ENCODE assay signal across 8 mouse cellular contexts in genomic region chr11:21992761-21993596, GRCm38 (mm10). TPM values are rescaled to one million over a fixed set of nuclear protein-coding genes. Genes with fewer than 3 reads are reported as not detected.
A peak's percentile ranks its signal among the peaks of the same experiment; 100 is the strongest.
DNase-seq lines count a peak whose midpoint lies in the region; ATAC-seq and TF ChIP-seq lines count a peak whose summit lies in the region.

No protein-coding gene starts in this region.

- H3K27me3 ChIP-seq in forebrain, embryonic 13.5 days: peaks cover 51% of the 10 kb centered on the region
- H3K27me3 ChIP-seq in intestine, embryonic 15.5 days (replicated peaks): peaks cover 67% of the 10 kb centered on the region
- H3K27me3 ChIP-seq in midbrain, embryonic 16.5 days (ENCODE audit: control insufficient read depth, insufficient read depth, low read depth, low read length): peaks cover 14% of the 10 kb centered on the region

- peak; percentile 6 for ATAC-seq in forebrain, embryonic 13.5 days
- peak; percentile 46 for ATAC-seq in intestine, embryonic 15.5 days
- 0 out of 2 replicates have a peak, but pooled peaks have one; percentile 23 for ATAC-seq in midbrain, embryonic 16.5 days

- H3K27ac ChIP-seq in ES-E14 (ENCODE audit: insufficient read depth, low read depth, low read length, poor library complexity, severe bottlenecking): no peak overlapping the region
- H3K27ac ChIP-seq in forebrain, embryonic 13.5 days: peak overlapping the region; percentile 70
- no peak overlapping the region for H3K27ac ChIP-seq in intestine, embryonic 15.5 days
- peak overlapping the region; percentile 72 for H3K27ac ChIP-seq in midbrain, embryonic 16.5 days (ENCODE audit: low read length)
- H3K27ac ChIP-seq in layer of hippocampus, adult 2 months: no peak overlapping the region

- peak overlapping the region; percentile 28 to 42; a peak in 3 of 4 replicates for H3K4me3 ChIP-seq in ES-E14 (ENCODE audit: insufficient read depth in 1 of 2, low read depth in 1 of 2, low read length in 2 of 2, poor library complexity in 1 of 2, severe bottlenecking in 1 of 2)
- H3K4me3 ChIP-seq in forebrain, embryonic 13.5 days: peak overlapping the region; percentile 75
- peak overlapping the region; percentile 6; the same call in 1 of the 2 replicates for H3K4me3 ChIP-seq in intestine, embryonic 15.5 days (replicated peaks)
- H3K4me3 ChIP-seq in midbrain, embryonic 16.5 days (ENCODE audit: low read depth, low read length): peak overlapping the region; percentile 18
- H3K4me3 ChIP-seq in layer of hippocampus, adult 2 months: no peak overlapping the region

- H3K4me2 ChIP-seq in forebrain, embryonic 13.5 days: peak overlapping the region; percentile 88
- H3K4me2 ChIP-seq in intestine, embryonic 15.5 days (replicated peaks): peak overlapping the region; percentile 31
- H3K4me2 ChIP-seq in midbrain, embryonic 16.5 days (ENCODE audit: low read length): peak overlapping the region; percentile 42

- no peak for TF ChIP-seq CTCF in layer of hippocampus, adult 2 months (conservative IDR thresholded peaks at IDR 0.05)

- peaks cover 2 to 4% of the 10 kb centered on the region in 2 experiments; a peak in 2 of 4 replicates for H3K4me1 ChIP-seq in ES-E14 (ENCODE audit: control insufficient read depth in 2 of 2, insufficient read depth in 2 of 2, low read length in 2 of 2, poor library complexity in 1 of 2)
- H3K4me1 ChIP-seq in forebrain, embryonic 13.5 days: peaks cover 52% of the 10 kb centered on the region
- H3K4me1 ChIP-seq in intestine, embryonic 15.5 days (replicated peaks): peaks cover 16% of the 10 kb centered on the region
- peaks cover 13% of the 10 kb centered on the region for H3K4me1 ChIP-seq in midbrain, embryonic 16.5 days (ENCODE audit: control insufficient read depth, insufficient read depth, low read length)

- in situ Hi-C loops in ES-E14 (cut with MboI; ENCODE audit: low sequenced_read_pairs in 2 of 2, unreplicated experiment in 2 of 2): no loop called here

- H3K36me3 ChIP-seq in ES-E14 (ENCODE audit: control insufficient read depth, insufficient read depth, low read length, poor library complexity, severe bottlenecking): no peaks in the 10 kb centered on the region
- H3K36me3 ChIP-seq in forebrain, embryonic 13.5 days (ENCODE audit: poor library complexity, severe bottlenecking): peaks cover 14% of the 10 kb centered on the region
- H3K36me3 ChIP-seq in intestine, embryonic 15.5 days: no peaks in the 10 kb centered on the region
- H3K36me3 ChIP-seq in midbrain, embryonic 16.5 days (ENCODE audit: control insufficient read depth, insufficient read depth, low read length): no peaks in the 10 kb centered on the region

- DNase-seq in heart, adult 11 months: peak; percentile 74
- DNase-seq in heart, adult 8-10 months (ENCODE audit: low spot score): no peak
- peak; percentile 16 for DNase-seq in ES-E14 (ENCODE audit: low read depth, low spot score)
- no peak for DNase-seq in spleen, postnatal 36 days (ENCODE audit: low spot score in 2 of 2)
- no peak for DNase-seq in layer of hippocampus, adult 2 months (ENCODE audit: low spot score in 2 of 2)

- H3K9ac ChIP-seq in ES-E14 (ENCODE audit: insufficient read depth, low read depth, low read length, poor library complexity, severe bottlenecking): no peak overlapping the region
- peak overlapping the region; percentile 96 for H3K9ac ChIP-seq in forebrain, embryonic 13.5 days
- H3K9ac ChIP-seq in intestine, embryonic 15.5 days: no peak overlapping the region
- peak overlapping the region; percentile 50 for H3K9ac ChIP-seq in midbrain, embryonic 16.5 days (ENCODE audit: low read depth, low read length)

- 4% methylated on average over 85 of the region's 96 CpGs for WGBS in forebrain, embryonic 13.5 days
- under 1% methylated on average over 94 of the region's 96 CpGs for WGBS in intestine, embryonic 15.5 days
- WGBS in midbrain, embryonic 16.5 days: 4% methylated on average over 96 of the region's 96 CpGs

- H3K9me3 ChIP-seq in ES-E14 (ENCODE audit: control insufficient read depth, insufficient read depth, low read depth, low read length): no peaks in the 10 kb centered on the region
- H3K9me3 ChIP-seq in forebrain, embryonic 13.5 days (replicated peaks): no peaks in the 10 kb centered on the region
- H3K9me3 ChIP-seq in intestine, embryonic 15.5 days: no peaks in the 10 kb centered on the region
- H3K9me3 ChIP-seq in midbrain, embryonic 16.5 days (replicated peaks; ENCODE audit: control insufficient read depth, low read length, poor library complexity, severe bottlenecking): no peaks in the 10 kb centered on the region

TF ChIP-seq in ES-E14, 5 proteins besides CTCF, POLR2A, EP300 and RAD21:
- TF ChIP-seq ZNF384 (IDR thresholded peaks at IDR 0.05; ENCODE audit: low read depth, low read length) (no peak), CHD2 (IDR thresholded peaks at IDR 0.05; ENCODE audit: low read depth, low read length) (no peak), ZC3H11A (IDR thresholded peaks at IDR 0.05; ENCODE audit: borderline replicate concordance, low read depth, low read length) (no peak), MAFK (IDR thresholded peaks at IDR 0.05; ENCODE audit: insufficient read depth, low read depth, low read length) (no peak), HCFC1 (IDR thresholded peaks at IDR 0.05; ENCODE audit: borderline replicate concordance, insufficient read depth, low read length) (no peak)
TF ChIP-seq in ES-E14: peak in this region for 0.

RNA-seq across cellular contexts. Expression of gene Otx1, which starts 9.7 kb away (rescaled TPM):
- total RNA-seq in heart, adult 8-10 months (2022): not detected
- total RNA-seq in ES-E14 (2012; rRNA removed): 0.05 TPM in 1 of 2 replicates, not detected in the other
- 20.0 and 24.0 TPM in 2 replicates for polyA plus RNA-seq in forebrain, embryonic 13.5 days (2015; fragmentation: Nextera tagmentation; extraction: Ambion mirVana)
- not detected in 2 replicates for polyA plus RNA-seq in intestine, embryonic 15.5 days (2015; fragmentation: Nextera tagmentation; extraction: Ambion mirVana)
- 9.8 and 11.0 TPM in 2 replicates for polyA plus RNA-seq in midbrain, embryonic 16.5 days (2015; fragmentation: Nextera tagmentation; extraction: Ambion mirVana)
- total RNA-seq in layer of hippocampus, adult 2 months (2021): 1 to 10 TPM; 3.6 to 4.2 TPM

Comparison
In these comparisons a context has a peak if more than half of its experiments do, and no peak if none do; other contexts are left out.
1. DNase-seq: peak in heart, adult 11 months (single experiment) and ES-E14 (single experiment); none in heart, adult 8-10 months (single experiment), spleen, postnatal 36 days (0 of 2) and layer of hippocampus, adult 2 months (0 of 2).
2. H3K27ac ChIP-seq: peak in forebrain, embryonic 13.5 days (single experiment) and midbrain, embryonic 16.5 days (single experiment); none in ES-E14 (single experiment), intestine, embryonic 15.5 days (single experiment) and layer of hippocampus, adult 2 months (single experiment).
3. H3K9ac ChIP-seq: peak in forebrain, embryonic 13.5 days (single experiment) and midbrain, embryonic 16.5 days (single experiment); none in ES-E14 (single experiment) and intestine, embryonic 15.5 days (single experiment).
4. H3K4me2 ChIP-seq: peak in every context shown above with its lines; median percentile 88 in forebrain, embryonic 13.5 days; 42 in midbrain, embryonic 16.5 days; 31 in intestine, embryonic 15.5 days.
5. Peak in every context shown above with its lines, with median percentiles within 50 percentile points of each other: ATAC-seq.